Mouse (Mus musculus): Measurements from ENCODE around the gene Sh3gl2.

Sh3gl2 gene

GRCm38 (mm10) chr4:85420429-85420828, 215.5 kb downstream of the Sh3gl2 start:
- no peak for DNase-seq

GRCm38 (mm10) chr4:85426211-85426610, 221.3 kb downstream of the Sh3gl2 start:
- no peak for DNase-seq

GRCm38 (mm10) chr4:85432786-85433185, 227.9 kb downstream of the Sh3gl2 start:
- no peak for DNase-seq

- no peak for DNase-seq
Observed at GRCm38 (mm10) chr4:85434734-85435133, 229.8 kb downstream of the Sh3gl2 start.

GRCm38 (mm10) chr4:85438813-85439212, 233.9 kb downstream of the Sh3gl2 start:
- DNase-seq, result no peak

GRCm38 (mm10) chr4:85483586-85483985, 278.7 kb downstream of the Sh3gl2 start:
- DNase-seq, result no peak

- DNase-seq, result no peak
Observed at GRCm38 (mm10) chr4:85486316-85486946, 281.5 kb downstream of the Sh3gl2 start.

GRCm38 (mm10) chr4:85505718-85506117, 300.8 kb downstream of the Sh3gl2 start:
- no peak for DNase-seq

- no peak for DNase-seq
Observed at GRCm38 (mm10) chr4:85506976-85507375, 302.1 kb downstream of the Sh3gl2 start.

- no peak for DNase-seq
Observed at GRCm38 (mm10) chr4:85507491-85507890, 302.6 kb downstream of the Sh3gl2 start.

- DNase-seq, result no peak
Observed at GRCm38 (mm10) chr4:85513288-85513687, 308.4 kb downstream of the Sh3gl2 start.

GRCm38 (mm10) chr4:85513792-85514191, 308.9 kb downstream of the Sh3gl2 start, which contains the start of gene Adamtsl1:
TSS of gene Adamtsl1 (plus strand) at chr4:85514172.
- DNase-seq, result no peak

- DNase-seq, result peak; percentile 66
Observed at GRCm38 (mm10) chr4:85514205-85514681, 309.3 kb downstream of the Sh3gl2 start.

GRCm38 (mm10) chr4:85526966-85527566, 322.1 kb downstream of the Sh3gl2 start:
- no peak for DNase-seq

GRCm38 (mm10) chr4:85529852-85530251, 324.9 kb downstream of the Sh3gl2 start:
- no peak for DNase-seq

GRCm38 (mm10) chr4:85539677-85540076, 334.8 kb downstream of the Sh3gl2 start:
- no peak for DNase-seq

- no peak for DNase-seq
Observed at GRCm38 (mm10) chr4:85543221-85543620, 338.3 kb downstream of the Sh3gl2 start.

GRCm38 (mm10) chr4:85554696-85555095, 349.8 kb downstream of the Sh3gl2 start:
- DNase-seq, result no peak

- DNase-seq, result no peak
Observed at GRCm38 (mm10) chr4:85559753-85560152, 354.8 kb downstream of the Sh3gl2 start.

GRCm38 (mm10) chr4:85585426-85585825, 380.5 kb downstream of the Sh3gl2 start:
- no peak for DNase-seq

- no peak for DNase-seq
Observed at GRCm38 (mm10) chr4:85588928-85589327, 384.0 kb downstream of the Sh3gl2 start.

GRCm38 (mm10) chr4:85591037-85591436, 386.1 kb downstream of the Sh3gl2 start:
- no peak for DNase-seq

- no peak for DNase-seq
Observed at GRCm38 (mm10) chr4:85594159-85594558, 389.2 kb downstream of the Sh3gl2 start.

GRCm38 (mm10) chr4:85613331-85613730, 408.4 kb downstream of the Sh3gl2 start:
- DNase-seq, result no peak

- no peak for DNase-seq
Observed at GRCm38 (mm10) chr4:85618746-85619145, 413.8 kb downstream of the Sh3gl2 start.

Data from cerebellum, adult 8-10 months (tissue).